Mouse (Mus musculus) G1E-ER4 (cell line): ENCODE results near the gene Ift81. TPM values are rescaled to one million over a fixed set of nuclear protein-coding genes. Genes with fewer than 3 reads are reported as not detected.

Experiments used
- GATA1 ChIP-seq: IDR thresholded peaks from one replicate; pipeline ENCODE4 v1.8.0; 2012; ENCODE audit warnings: low read length, inconsistent platforms
- polyA plus RNA-seq: library from polyadenylated mRNA; stranded (reverse); fragments of >175 nt; gene quantifications from 2 replicates; pipeline ENCODE4 v1.2.3, GENCODE M21; 2012

The Ift81 gene
- polyA plus RNA-seq, 1 experiment = 1.1 TPM

DNA sequence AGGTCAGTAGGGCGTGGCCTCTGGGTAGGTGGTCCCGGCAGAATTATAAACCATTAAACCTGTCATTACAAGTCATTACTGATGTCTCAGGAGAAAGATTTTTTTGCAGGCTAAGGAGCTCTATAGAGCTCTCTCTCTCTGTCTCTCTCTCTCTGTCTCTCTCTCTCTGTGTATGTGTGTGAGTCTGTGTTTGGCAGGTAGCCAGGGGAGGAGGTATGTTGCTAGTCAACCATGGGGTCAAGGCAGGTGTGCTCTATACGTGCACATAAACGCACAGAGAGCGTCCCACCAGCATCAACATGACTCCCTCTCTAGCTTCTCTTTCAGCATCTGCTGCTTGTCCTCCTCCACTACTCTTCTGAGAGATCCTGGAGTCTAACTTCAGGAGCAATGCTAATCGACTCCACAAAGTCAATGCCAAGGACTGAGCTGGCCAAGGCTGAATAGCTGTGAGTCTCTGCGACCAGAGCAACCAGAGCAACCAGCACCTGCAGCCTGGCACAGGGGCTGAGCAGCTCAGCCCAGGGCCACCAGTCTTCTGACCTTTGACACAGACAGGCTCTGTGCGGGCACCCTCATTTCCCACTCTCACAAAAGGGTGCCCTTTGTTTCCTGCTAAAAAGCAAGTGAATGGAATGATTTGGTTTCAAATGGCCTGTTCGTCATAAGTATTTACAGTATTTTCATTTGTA is 84.3 kb downstream of the Ift81 start:
- TF ChIP-seq GATA1 = no peak

DNA sequence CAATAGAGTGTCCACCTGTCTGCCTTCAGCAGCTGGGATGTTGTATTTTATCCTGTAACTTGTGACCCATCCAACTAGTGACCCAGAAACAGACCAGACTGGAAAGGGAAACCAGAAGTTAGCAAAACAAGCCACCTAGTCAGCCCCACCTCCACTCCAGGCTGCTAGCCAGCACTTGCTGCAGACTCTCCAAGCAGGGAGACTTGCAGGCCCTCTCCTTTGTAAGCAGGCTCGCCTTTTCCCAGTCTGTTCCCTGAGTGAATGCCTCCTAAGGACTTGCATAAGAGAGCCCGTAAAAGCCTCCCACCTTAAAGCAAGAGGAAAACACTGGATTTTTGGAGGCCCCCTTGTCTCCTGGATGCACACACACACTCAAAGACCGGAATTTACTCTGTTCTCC is 85.0 kb downstream of the Ift81 start:
- TF ChIP-seq GATA1 = no peak

DNA sequence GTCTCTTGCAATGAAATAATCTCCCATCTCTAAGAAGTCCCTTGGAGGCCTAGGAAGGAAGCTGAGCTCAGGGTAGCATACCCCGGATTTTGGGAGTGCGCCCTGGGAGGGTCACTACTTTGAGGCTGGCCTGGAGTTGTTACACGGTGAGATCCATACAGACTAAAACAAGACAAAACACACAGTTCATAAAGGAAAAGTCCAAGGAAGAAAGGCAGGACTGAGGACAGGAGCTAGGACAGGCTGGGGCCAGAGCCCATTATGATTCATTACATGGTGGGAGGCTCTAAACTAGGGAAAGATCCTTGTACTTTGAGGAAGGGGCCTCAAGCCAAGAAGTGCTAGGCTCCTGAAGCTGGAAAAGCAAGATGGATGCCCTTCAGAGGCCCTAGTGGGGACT is 85.7 kb downstream of the Ift81 start:
- TF ChIP-seq GATA1 = no peak

- no peak for TF ChIP-seq GATA1
Observed at GRCm38 (mm10) chr5:122527761-122528160, 86.6 kb downstream of the Ift81 start.

- TF ChIP-seq GATA1 = no peak
Observed at GRCm38 (mm10) chr5:122526878-122527730, 87.2 kb downstream of the Ift81 start.

GRCm38 (mm10) chr5:122526405-122526804 is 87.9 kb downstream of the Ift81 start:
- TF ChIP-seq GATA1 = no peak

DNA sequence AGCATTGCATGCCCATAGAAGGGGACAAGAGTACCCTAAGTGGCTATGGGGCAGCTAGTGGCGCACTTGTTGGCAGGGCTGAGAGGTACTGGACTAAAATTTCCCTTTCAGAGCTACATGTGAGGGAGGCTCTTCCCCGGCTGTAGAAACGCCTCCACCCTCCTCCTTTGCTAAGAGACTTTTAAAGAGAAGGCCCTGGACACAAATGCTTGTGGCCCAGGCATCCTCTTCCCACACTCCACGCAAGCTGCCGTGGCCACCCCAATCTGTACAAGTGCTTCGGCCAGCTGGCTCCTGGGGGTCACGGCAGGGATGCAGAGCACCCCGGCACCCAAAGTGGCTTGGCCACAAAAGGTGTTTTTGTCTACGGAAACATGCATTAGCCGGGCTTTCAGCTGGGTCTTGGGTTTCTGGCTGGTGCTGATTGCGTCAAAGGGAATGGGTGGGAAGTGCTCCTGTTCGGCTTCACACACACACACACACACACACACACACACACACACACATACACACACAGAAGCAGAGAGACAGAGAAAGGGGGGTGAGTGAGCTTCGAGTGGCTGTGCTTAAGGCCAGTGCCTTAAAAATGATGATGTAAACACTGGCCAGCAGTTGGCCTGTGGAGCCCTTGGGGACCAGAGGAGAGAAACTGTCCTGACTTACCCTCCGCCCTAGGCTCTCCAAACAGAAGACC is 88.9 kb downstream of the Ift81 start:
- no peak for TF ChIP-seq GATA1

- no peak for TF ChIP-seq GATA1
Observed at GRCm38 (mm10) chr5:122524854-122525237, 89.5 kb downstream of the Ift81 start.

DNA sequence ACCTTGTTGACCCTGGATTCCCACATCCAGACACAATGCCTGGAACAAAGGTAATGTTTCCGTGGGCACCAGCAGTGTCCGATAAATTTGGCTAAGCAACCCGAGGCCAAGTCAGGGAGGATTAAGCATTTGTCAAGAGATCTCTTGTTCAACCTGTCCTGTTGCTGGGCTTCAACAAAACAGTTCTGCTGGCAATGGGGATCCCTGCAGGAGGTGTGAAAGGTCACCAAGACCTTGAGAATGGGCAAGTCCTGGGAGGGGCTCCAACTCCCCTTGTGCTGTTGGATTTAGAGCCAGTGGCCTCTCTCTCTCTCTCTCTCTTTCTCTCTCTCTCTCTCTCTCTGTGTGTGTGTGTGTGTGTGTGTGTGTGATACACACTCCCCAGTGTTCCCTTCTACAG is 90.1 kb downstream of the Ift81 start:
- TF ChIP-seq GATA1 = no peak

DNA sequence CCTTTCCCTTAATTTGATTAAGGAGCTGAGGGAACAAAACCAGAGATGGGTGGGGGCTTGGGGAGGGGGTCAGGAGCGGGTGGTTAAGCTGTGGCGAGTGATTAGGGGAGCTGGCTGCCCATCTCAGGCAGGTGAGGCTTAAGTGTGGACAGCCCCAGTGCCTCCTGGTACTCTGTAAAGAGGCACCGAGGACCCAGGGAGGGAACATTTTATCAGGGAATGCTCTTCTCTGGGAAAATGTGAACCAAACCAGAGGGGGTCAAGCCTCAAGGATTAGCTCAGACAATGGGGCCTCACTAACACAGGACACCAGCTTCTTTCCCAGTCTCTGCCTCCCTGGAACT is 93.2 kb downstream of the Ift81 start:
- TF ChIP-seq GATA1 = no peak

- no peak for TF ChIP-seq GATA1
Observed at GRCm38 (mm10) chr5:122520254-122521129, 93.8 kb downstream of the Ift81 start.

- TF ChIP-seq GATA1 = no peak
Observed at GRCm38 (mm10) chr5:122519043-122519660, 95.2 kb downstream of the Ift81 start.

DNA sequence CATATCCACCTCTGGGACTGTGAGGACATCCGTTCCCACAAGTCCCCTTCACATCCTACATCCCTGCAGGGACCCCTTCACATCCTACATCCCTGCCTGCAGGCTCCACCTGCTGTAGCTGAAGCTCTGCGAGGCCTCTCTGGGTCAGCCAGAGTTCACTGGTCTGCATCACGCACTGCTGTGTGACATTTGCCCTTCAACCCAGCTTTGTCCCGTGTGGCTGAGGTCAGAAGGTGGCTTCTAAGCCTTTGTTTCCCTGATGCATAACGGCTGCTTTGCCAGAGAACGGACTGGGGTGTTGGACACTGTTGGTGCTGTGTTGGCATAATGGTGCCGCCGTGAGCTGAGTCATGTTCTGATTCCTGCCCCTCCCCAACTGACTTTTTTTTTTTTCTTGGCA is 96.1 kb downstream of the Ift81 start:
- TF ChIP-seq GATA1 = no peak

GRCm38 (mm10) chr5:122516901-122517300 is 97.4 kb downstream of the Ift81 start:
- TF ChIP-seq GATA1 = no peak
